Mouse (Mus musculus): ENCODE data around the gene Slc30a2.
"Not testable (repeated sequence)": the region's sequence is repeated elsewhere in the genome, so short reads cannot be mapped to it uniquely, and the experiment has no call there.

Gene Slc30a2

DNA sequence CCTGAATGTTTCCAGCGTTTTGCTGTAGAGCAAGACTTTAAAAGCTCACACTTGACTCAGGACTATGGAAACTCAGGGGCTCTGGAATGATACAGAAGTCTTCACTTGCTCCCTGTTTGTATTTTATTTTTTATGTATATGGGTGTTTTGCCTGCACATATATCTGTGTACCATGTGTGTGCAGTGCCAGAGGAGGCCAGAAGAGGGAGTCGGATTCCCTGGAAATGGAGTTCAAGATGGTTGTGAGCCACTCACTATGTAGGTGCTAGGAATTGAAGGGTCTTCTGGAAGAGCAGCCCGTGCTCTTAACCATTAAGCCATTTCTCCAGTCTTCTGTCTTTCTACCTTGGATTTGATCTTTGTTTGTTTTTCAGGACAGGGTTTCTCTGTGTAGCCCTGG is 21.5 kb upstream of the Slc30a2 start:
- no peak for DNase-seq (ENCODE audit: low spot score)

DNA sequence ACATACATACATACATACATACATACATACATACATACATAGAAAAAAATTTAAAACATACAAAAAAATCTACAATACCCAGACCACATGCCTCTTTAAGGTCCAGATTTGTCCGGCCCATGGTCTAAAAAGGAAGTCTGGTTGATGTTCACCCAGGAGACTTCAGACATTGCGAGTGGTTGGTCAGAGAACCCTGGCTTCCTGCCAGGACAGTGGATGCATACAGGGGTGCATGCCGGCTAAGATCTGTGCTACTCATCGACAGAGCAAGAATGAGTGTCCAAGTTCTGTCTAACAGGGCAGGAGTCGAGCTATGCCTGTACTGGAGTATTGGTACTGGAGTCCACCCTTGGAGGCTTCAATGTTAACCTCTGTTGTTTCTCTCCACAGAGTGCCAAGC is 18.3 kb upstream of the Slc30a2 start:
- no peak for DNase-seq (ENCODE audit: low spot score)

DNA sequence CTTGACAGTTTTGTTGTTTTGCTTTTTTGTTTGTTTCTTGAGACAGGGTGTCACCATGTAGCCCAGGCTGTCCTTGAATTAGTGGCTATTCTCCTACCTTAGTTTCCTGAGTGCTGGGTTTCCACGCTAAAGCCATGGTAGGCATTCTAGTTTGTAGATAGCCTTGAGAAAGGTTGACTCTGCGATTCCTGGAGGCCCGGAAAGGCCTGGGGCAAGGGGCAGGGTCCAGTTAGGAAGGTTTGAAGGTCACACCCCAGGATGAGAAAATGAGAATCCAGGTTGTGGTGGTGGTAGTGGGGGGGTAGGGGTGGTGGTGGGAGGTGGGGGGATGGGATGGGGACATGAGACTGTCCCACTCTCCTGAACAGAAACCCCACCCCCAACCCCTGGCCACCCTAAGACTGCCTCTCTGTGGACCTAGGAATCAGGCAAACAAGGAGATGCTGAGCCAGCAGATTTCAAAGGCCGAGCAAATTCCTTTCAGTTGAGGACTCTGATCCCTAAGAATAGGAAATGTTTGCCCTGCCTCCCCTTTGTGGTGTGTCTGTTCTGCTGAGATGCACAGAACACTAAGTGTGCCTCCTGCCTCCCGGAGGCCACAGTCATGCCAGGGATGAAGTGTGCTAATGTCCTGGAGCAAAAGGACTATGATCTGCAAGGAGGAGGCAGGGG is 16.0 kb upstream of the Slc30a2 start:
- no peak for DNase-seq (ENCODE audit: low spot score)

DNA sequence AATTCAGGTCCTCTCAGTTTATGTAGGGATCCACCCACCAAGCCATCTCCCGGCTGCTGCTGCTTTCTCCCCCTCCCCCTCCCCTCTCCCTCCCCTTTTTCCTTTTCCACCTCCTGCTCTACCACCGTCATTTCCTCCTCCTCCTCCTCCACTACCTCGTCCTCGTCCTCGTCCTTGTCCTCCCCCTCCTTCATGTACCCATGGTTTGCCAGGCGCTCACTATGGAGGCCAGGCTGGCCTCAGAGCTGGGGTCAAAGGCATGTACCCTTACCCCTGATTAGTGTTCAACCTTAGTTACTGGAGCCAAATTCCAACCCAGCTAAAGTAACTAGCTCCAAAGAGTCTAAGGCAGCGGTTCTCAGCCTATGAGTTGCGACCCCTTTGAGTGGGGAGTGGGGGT is 14.8 kb upstream of the Slc30a2 start:
- DNase-seq (ENCODE audit: low spot score): no peak

DNA sequence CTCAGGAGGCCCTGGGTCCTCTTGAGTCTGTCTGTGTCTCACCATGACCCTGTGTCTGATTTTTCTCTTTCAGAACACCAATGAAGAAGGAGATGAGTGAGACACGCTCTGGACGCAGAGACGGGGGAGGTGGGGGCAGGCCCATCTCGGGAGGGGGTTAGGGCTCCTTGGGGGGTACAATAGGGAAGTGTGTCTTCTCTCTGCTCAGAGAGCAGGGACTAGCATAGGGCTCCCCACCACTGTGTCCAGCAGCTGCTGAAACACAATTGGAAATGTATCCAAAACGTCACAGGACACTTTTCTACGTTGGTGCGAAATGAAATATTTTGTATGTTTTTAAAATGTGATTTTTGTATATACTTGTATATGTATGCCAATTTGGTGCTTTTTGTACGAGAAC is 14.1 kb upstream of the Slc30a2 start:
- DNase-seq (ENCODE audit: low spot score): no peak

DNA sequence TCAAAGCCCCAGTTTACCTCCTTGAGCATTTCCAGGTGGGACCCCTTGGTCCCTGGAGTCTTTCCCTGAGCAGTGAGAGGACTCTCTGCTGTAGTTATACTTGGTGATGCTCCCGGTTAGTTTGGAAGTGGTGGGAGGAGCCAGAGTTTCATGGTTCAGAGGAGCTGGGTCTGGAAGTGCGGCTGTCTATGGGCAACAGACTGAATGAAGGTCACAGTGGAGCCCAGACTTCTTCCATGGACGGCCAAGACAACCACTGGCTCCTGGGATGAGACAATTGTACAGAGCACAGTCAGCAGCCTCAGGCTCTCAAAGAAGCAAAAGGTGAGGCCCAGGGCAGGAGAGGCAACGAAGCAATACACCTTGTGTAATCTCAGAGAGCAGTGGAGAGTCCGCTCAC is 12.7 kb upstream of the Slc30a2 start:
- DNase-seq (ENCODE audit: low spot score): no peak

DNA sequence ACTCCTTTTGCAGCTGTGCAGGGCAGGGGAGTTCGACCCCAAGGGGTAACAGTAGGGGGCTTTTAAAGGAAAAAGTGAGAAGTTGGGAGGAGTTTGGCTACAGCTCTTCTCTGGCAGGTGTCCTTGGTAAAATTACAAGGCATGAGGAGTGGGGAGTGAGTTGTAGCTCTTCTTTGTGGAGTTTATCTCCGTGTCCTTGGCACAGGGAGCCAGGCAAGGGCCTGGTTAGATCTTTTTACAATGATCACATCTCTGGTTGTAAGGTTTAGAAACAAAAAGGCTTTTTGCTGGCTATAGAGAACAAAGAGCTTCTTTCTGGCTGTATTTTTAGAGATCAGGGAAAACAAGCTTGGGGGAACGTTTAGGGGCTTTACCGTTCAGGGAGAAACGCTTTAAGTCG is 1.8 kb upstream of the Slc30a2 start:
- not testable (repeated sequence) for DNase-seq (ENCODE audit: low spot score)

DNA sequence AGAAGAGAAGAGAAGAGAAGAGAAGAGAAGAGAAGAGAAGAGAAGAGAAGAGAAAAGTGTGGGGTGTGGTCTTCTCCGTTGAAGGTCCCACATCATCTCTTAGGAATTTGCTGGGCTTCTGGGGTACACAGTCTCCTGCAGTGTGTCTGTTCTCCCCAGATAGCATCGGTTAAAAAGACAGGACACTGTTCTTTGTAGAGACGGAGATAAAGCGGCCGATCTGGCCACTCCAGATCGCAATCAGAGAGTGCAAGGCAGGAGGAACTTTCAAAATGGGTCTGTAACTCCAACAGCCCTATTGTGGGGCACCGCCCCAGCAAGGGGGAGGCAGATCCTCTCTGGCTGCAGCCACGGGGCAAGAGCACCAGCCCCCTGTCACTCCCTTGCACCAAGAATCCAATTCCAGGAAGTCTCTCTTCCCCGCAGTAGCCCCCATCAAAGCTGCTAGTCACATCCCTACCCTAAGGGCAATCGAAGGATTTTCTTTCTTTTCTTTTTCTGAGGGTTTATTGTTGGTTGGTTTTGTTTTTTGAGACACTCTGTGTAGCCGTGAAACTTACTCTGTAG is 685 bp upstream of the Slc30a2 start:
- no peak for DNase-seq (ENCODE audit: low spot score)

DNA sequence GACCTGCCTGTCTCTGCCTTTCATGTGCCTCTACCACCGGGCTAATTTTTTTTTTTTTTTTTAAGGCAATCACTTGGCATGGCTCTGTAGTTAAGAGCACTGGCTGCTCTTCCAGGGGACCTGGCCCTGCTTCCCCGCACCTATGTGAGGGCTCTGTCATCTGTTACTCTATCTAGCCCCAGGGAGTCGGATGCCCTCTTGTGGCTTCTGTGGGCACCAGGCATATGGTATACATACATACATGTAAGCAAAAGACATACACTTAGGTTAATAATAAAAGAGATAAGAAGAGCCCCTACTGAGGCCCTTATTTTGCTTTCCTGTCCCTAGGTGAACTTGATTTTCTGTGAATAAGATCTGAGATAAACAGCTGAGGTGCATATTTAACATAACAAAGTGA is 1.6 kb downstream of the Slc30a2 start:
- DNase-seq (ENCODE audit: low spot score): no peak

DNA sequence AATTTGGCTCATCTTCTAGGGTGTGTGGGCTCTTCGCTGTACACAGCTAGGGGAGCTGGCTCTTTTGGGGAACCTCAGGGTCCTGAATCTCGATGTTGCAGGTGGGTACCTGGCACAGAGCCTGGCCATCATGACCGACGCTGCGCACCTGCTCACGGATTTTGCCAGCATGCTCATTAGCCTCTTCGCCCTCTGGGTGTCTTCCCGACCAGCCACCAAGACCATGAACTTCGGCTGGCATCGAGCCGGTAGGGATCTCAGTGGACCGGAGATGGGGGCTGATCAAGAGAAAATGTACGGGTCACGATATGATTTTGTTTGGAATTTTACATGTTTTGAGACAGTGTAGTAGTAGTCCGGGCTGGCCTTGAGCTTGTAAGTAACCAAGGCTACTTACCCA is 2.8 kb downstream of the Slc30a2 start:
- no peak for DNase-seq (ENCODE audit: low spot score)

DNA sequence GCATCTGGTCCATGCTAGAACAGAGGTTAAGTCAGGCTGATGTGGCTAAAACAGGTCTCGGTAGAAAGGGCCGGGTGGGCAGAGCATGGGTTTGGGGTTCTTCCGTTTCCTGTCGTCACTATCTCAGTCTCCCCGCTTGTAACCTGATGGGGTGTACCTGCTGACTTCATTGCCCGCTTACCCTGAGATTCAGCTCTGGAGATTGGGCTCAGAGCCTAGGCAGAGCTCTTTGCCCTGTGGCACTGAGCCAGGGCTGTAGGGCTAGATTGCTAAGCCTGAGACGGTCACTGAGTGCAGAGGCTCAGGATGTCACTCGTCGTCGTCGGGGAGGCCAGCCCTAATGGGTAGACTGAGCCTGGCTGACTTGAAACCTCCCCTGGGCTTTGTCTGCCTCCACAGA is 5.1 kb downstream of the Slc30a2 start:
- DNase-seq (ENCODE audit: low spot score): no peak

DNA sequence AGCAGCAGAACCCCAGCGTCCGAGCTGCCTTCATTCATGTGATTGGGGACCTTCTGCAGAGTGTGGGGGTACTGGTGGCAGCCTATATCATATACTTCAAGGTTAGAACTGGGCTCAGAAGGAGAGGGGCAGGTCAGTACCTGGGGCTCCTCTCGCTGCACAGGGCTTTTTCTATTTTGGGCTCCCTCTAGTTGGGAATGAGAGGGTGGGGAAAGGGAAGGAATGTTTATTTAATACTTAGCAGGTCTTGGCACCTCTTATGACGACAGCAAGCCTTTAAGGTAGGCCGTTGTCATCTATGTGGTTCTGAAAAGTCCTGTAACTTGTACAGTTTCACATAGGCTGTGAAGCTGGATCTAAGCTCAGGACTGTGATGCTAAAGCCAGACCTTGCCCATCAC is 5.6 kb downstream of the Slc30a2 start:
- DNase-seq (ENCODE audit: low spot score): no peak

DNA sequence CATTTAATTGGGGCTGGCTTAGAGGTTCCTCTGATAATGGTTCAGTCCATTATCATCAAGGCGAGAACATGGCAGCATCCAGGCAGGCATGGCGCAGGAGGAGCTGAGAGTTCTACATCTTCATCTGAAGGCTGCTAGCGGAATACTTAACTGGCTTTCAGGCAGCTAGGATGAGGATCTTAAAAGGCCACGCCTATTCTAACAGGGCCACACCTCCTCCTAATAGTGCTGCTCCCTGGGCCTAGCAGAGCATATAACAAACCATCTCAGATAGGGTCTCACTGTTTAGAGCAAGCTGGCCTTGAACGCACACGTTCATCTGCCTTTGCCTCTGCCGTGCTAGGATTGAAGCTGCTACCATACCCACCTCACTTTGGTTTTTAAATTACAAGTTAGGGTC is 6.8 kb downstream of the Slc30a2 start:
- no peak for DNase-seq (ENCODE audit: low spot score)

DNA sequence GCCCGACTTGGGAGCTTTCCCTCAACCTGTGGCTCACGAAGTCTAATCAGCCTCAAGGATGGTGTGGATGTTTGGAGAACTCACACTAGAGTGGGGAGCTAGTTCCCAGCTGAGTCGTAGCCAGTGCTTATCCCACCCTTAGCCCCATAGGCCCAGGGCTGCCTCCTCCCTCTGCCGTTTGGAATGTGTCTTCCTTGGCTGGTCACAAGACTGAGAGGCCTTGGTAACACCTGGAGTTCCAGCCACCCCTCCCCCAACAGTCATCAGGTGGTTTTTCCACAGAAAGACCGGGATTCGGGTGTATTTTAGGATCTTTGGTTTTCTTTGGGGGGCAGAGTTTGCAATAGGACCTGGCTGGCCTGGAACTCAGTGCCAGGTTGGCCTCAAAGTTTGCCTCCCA is 7.7 kb downstream of the Slc30a2 start:
- DNase-seq (ENCODE audit: low spot score): no peak

DNA sequence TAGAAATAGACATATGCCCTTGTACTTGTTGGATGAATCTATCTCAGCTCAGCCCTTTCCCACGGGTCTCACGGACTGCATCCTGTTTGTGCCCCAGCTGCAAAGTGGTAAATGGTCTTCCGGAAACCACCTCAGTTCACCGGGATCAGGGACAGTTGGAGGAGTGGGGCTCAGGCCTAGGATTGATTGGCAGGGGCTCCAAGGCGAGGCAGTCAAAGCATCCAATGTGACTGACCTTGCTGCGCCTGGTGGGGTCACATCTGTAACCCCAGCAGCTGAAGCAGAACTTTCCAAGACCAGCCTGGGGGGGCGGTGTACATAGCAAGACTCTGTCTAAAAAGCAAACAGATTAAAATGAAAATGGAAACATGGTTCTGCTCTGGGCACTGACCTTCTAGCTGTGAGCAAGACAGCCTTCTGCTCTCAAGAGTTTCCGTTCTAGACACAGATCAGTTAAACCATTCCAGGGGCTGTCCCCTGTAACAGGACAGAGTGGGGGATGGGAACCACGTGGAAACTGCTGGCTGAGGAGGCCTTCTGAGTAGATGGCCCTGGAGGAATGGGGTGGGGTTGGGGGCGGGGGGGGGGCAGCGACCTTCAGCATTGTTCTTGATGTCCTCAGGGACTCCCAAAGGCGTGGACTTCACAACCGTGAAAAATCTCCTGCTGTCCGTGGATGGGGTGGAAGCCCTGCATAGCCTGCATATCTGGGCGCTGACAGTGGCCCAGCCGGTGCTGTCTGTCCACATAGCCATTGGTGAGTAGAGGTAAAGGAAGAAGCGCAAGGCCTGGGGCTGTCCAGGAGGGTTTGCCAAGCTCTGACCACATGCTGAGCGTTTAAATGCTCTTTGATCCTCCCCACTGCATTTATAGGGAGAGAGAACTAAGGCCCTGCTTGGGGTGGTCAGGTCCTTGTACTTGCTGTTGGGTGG is 8.6 kb downstream of the Slc30a2 start:
- DNase-seq (ENCODE audit: low spot score): no peak

DNA sequence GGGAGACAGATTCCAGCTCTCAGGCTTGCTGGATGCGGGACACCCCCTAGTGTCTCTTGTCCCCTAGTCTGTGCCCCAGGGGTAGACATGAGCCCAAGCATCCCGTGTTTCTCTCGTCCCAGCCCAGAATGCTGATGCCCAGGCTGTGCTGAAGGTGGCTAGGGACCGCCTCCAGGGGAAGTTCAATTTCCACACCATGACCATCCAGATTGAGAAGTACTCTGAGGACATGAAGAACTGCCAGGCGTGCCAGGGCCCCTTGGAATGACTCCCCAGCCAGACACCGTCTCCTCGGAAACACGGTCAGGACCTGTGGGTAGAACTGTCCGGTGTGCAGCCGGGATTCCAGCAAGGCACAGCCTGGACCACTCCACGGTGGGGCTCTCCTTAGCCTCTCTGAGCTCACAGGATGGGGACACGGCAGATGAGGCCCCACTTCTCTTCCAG is 9.3 kb downstream of the Slc30a2 start:
- DNase-seq (ENCODE audit: low spot score): no peak

DNA sequence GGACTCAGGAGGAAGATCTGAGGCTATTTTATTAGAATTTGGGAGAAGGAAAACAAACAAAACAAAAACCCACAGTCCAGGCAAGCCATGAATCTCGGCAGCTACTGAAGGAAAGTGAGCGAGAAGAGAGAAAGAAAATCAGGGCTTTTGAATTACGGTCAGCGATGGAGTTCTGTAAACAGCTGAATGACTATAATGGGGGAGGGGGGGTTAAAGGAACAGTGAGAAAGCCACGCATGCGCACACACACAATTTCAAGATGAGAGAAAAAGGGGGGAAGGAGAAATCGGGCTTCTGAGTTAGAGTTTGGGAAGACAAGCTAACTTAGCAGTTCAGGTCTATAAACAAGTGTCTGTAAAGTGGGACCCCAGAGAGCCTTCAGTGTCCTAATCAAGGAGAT is 9.9 kb downstream of the Slc30a2 start:
- no peak for DNase-seq (ENCODE audit: low spot score)

DNA sequence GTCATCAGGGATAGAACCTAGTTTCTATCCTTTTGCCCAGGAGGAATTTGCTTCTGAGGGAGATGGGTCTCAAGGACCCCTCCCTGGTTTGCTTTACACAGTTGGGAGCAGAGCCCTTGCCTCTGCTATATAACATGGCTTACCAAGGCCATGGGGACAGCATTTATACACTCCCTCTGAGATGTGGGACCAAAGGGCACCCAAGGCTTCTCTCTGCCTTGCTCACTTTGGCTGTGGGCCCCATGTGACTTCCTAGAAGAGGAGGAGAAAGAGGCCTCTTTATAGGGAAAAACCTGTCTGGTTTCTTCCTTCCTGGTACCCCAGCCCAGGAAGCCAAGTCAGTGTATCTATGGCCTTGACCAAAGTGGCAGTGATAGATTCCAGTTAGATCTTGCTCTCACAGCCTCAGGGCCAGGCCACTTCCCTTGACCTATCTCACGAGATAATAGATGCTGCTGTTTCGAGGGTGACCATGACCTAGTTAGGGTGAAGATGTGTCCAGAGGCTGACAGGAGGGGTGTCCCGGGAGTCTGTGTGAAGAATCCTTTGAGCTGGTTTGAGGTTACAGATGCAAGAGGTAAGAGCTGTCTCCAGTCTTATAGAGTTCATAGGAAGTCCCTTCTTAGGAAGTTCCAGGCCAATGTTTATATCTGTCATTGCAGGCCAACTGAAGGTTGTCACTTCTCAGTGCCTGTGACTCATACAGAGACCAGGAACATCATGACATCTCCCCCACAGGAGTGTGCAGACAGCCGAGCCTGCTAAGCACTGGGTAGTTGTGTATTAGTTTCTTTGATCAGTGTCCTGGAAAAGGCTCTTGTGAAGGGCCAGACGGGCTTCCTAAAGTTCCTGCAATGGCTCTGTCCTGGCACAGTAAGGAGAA is 10.8 kb downstream of the Slc30a2 start:
- DNase-seq (ENCODE audit: low spot score): no peak

DNA sequence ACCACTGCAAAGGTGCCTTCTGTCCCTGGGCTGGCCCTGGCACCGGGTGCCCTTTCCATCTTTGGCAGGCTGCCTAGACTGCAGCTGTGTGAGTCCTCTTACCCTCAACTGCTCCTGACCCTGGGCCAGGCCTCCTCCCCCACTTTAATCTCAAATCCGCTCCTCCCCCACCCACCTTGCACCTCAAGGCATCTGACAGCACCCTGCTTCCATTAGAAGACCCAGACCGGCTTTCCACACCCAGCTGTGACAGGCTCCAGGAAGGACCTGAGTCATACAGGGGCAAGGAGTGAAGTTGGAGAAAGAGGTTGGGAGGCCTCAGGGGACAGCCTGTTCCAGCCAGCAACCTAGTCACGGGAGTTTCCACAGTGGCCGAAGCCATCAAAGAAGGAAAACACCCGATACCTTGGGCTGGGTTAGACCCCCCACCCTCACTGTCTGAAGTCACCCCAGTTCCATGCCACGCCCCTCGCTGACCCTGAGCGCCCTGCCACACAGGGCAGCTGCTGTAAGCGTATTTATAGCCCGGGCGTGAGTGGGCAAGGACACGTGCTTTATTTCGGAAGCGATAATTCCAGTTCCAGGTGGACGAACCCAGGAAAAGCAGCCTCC is 13.0 kb downstream of the Slc30a2 start:
- DNase-seq (ENCODE audit: low spot score): peak; percentile 69

DNA sequence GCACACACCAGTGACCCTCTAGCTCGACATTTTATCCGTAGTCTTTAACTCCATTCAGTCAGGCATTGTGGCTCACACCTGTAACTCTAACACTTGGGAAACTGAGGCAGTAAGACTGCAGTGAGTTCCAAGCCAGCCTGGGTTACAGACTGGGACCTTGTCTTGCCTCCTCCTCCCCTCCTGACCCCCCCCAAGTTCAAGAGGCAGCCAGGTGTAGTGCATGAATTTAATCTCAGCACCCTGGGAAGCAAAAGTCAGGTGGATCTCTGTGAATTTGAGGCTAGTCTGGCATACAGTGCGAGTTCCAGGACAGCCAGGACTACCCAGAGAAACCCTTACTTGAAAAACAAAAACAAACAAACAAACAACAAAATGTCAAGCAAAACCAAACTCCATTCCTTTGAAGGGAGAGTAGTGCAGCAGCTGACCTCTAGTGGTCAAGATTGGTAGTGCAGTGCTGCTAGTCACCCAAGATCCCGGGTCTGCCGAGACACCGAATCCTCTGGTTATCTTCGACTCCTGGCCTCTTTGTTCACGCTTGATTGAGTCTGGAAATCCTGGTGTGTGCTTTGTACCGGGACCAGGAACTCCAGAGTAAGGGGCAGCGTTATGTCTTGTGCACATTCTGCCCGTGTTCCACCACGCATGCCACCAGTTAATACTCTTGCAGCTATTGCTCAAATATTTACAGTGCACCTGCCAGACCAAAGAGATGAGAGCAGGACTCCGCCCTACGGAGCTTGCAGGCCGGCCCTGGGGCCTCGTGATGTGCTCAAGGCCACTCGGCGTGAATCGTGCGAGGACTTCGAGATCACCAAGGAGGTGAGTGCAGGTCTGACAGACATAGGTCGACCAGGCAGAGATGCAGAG is 13.8 kb downstream of the Slc30a2 start:
- no peak for DNase-seq (ENCODE audit: low spot score)

DNA sequence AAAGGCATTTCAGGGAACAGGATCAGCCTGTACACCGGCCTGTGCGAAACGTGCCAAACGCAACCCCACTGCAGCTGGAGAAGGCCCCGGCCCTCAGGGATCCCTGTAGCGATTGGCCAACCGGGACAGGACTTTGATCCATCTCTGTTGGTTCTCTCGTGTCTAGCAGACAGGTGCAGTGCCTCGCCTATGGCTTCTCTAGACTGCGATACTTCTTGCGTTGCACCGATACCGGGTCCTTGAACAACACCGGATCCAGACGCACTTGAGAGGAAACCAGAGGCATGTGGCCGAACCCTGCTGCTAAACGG is 14.4 kb downstream of the Slc30a2 start:
- DNase-seq (ENCODE audit: low spot score): no peak

All from ovary, adult 18-20 months (tissue).